8 mouse cellular contexts compared by ENCODE assay signal in the genomic region with DNA sequence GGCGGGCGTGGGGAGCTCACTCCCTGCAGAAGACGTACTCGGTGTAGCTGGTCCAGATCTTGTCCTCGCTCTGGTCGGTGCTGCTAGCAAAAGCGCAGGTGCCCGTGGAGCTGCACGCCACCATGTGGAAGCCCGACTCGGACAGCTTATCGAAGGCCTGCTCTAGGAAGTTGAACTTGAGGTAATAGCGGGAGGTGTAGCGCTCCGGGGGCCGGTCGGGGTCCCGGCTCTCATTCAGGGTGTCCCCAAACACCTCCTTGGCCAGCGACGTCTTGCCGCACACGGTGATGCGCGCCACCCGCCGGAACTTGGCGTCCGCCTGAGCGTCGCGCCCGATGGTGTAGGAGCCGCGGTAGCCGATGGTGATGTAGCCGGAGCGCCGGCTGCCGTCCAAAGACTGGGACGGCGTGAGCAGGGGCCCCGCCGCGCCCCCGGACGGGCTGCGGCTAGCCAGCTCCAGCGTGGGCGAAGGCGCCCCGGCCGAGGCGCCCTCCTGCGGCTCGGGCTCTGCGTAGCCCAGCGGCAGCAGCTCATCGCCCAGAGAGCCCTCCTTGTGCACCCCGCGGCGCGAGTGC. TPM values are rescaled to one million over a fixed set of nuclear protein-coding genes. Genes with fewer than 3 reads are reported as not detected.
DNase-seq lines count a peak whose midpoint lies in the region; ATAC-seq and TF ChIP-seq lines count a peak whose summit lies in the region.

No protein-coding gene starts in this region.

- no peak for TF ChIP-seq CTCF in G1E (IDR thresholded peaks at IDR 0.05; ENCODE audit: low read depth, low read length)

- H3K4me2 ChIP-seq in hindbrain, embryonic 12.5 days (replicated peaks): peak overlapping the region; percentile 91

- H3K4me1 ChIP-seq in G1E (ENCODE audit: insufficient read depth, low read depth, low read length): no peaks in the 10 kb centered on the region
- peaks cover 18% of the 10 kb centered on the region for H3K4me1 ChIP-seq in hindbrain, embryonic 12.5 days

- peak overlapping the region; percentile 85 for H3K27ac ChIP-seq in hindbrain, embryonic 12.5 days

- H3K4me3 ChIP-seq in G1E (ENCODE audit: low read depth, low read length): peak overlapping the region; percentile 24; the same call in 1 of the 2 replicates
- peak overlapping the region; percentile 71 for H3K4me3 ChIP-seq in hindbrain, embryonic 12.5 days

- H3K36me3 ChIP-seq in G1E (replicated peaks): no peaks in the 10 kb centered on the region
- H3K36me3 ChIP-seq in hindbrain, embryonic 12.5 days: no peaks in the 10 kb centered on the region

- H3K27me3 ChIP-seq in G1E (ENCODE audit: insufficient read depth, low read length): no peaks in the 10 kb centered on the region
- peaks cover 17% of the 10 kb centered on the region for H3K27me3 ChIP-seq in hindbrain, embryonic 12.5 days

- peak overlapping the region; percentile 82 for H3K9ac ChIP-seq in hindbrain, embryonic 12.5 days

- peaks cover 35% of the 10 kb centered on the region for H3K9me3 ChIP-seq in G1E (replicated peaks)
- no peaks in the 10 kb centered on the region for H3K9me3 ChIP-seq in hindbrain, embryonic 12.5 days (replicated peaks)

- ATAC-seq in G1E (ENCODE audit: extremely low read depth, insufficient number of reproducible peaks, low FRiP score, poor library complexity, severe bottlenecking): no peak
- ATAC-seq in hindbrain, embryonic 12.5 days (ENCODE audit: low FRiP score): peak; percentile 62

- DNase-seq in G1E (ENCODE audit: low spot score): no peak
- DNase-seq in cerebellum, adult 9-11 months: peak; percentile 78
- peak; percentile 40 to 65 for DNase-seq in frontal cortex, postnatal 14 days (ENCODE audit: low spot score in 2 of 2)
- peak; percentile 53 to 62 for DNase-seq in layer of hippocampus, postnatal 25 days (ENCODE audit: extremely low spot score in 1 of 2, low spot score in 1 of 2)
- DNase-seq in lung, postnatal 14 days: peak; percentile 55
- DNase-seq in ovary, postnatal 36 days (ENCODE audit: low spot score): peak; percentile 54
- DNase-seq in thymus, postnatal 36 days: peak; percentile 40 to 53

- under 1% methylated on average over 60 of the region's 62 CpGs for WGBS in hindbrain, embryonic 12.5 days

RNA-seq across cellular contexts. Expression of gene Kctd12, which starts 0.9 kb away (rescaled TPM):
- 2.0 TPM in 1 of 2 replicates, not detected in the other for total RNA-seq in G1E (2014; fragmentation: Nextera tagmentation)
- total RNA-seq in G1E (2017): under 0.01 and 0.05 TPM in 2 replicates
- polyA plus RNA-seq in G1E (2012): 0.01 TPM in 1 of 2 replicates, not detected in the other
- 19.1 and 22.0 TPM in 2 replicates for polyA plus RNA-seq in hindbrain, embryonic 12.5 days (2016; fragmentation: Nextera tagmentation; extraction: Ambion mirVana)
- 100 to 1,000 TPM; 115 to 119 TPM for total RNA-seq in layer of hippocampus, postnatal 25 days (2021)

Comparison
In these comparisons a context has a peak if more than half of its experiments do, and no peak if none do; other contexts are left out.
1. RNA of gene Kctd12, which starts 0.9 kb away (total RNA-seq): 115 to 119 TPM in layer of hippocampus, postnatal 25 days; under 0.01 to 2.0 TPM in G1E; every median in the first group is over 10 times any median in the second.